Mouse (Mus musculus): ENCODE results near the gene Mrps36.

GRCm38 (mm10) chr13:100721656-100722055 lies 22.8 kb downstream of the Mrps36 start:
- TF ChIP-seq GATA1 (IDR thresholded peaks at IDR 0.05; ENCODE audit: borderline replicate concordance, low read length) (no peak), FLI1 (IDR thresholded peaks at IDR 0.05; ENCODE audit: low read length) (no peak)
